Mouse (Mus musculus) liver, embryonic 14.5 days (tissue): ENCODE measurements around the gene Prph. TPM values are rescaled to one million over a fixed set of nuclear protein-coding genes. Genes with fewer than 3 reads are reported as not detected.
A peak's percentile ranks its signal among the peaks of the same experiment; 100 is the strongest.

Experiments
- ATAC-seq: fragments of 200-750 bp; cut with Nextera tagmentation; 2 replicates; pipeline ENCODE4 v1.8.0; 2017; ENCODE audit warnings: moderate number of reproducible peaks, mild to moderate bottlenecking, moderate library complexity; ENCODE audit not compliant: insufficient read depth
- DNase-seq, 3 experiments: peaks; one replicate each; pipeline ENCODE4 v3.0.0-alpha.2; 2012 to 2013; ENCODE audit warnings: low read depth in 3 of 3, low spot score in 3 of 3
- H3K27ac ChIP-seq: fragments of 300-500 bp; sonication (generic); 2 replicates; pipeline ENCODE4 v1.5.1; 2014; ENCODE audit warnings: moderate library complexity, mild to moderate bottlenecking, control low read depth, inconsistent platforms
- H3K27me3 ChIP-seq: fragments of 300-500 bp; sonication (generic); 2 replicates; pipeline ENCODE4 v1.6.1; 2014; ENCODE audit warnings: mild to moderate bottlenecking, low read length, moderate library complexity; ENCODE audit not compliant: control insufficient read depth, insufficient read depth
- H3K36me3 ChIP-seq: fragments of 300-500 bp; sonication (generic); replicated peaks from 2 replicates; pipeline ENCODE4 v1.6.1; 2014; ENCODE audit warnings: low read depth; ENCODE audit not compliant: control insufficient read depth, insufficient read depth
- H3K4me1 ChIP-seq, 2 experiments: fragments of 200-500 bp in 1 of 2; fragments of 300-500 bp in 1 of 2; sonication (generic) in 1 of 2; replicated peaks; 2 replicates each; pipeline ENCODE4 v1.6.1; 2012 to 2014; ENCODE audit warnings: antibody characterized with exemption in 1 of 2, inconsistent platforms in 1 of 2, low read length in 1 of 2; ENCODE audit not compliant: control insufficient read depth in 2 of 2, insufficient read depth in 2 of 2
- H3K4me2 ChIP-seq: fragments of 300-500 bp; sonication (generic); 2 replicates; pipeline ENCODE4 v1.6.1; 2014; ENCODE audit warnings: low read depth, mild to moderate bottlenecking, control low read depth, moderate library complexity
- H3K4me3 ChIP-seq, 2 experiments: fragments of 200-500 bp in 1 of 2; fragments of 300-500 bp in 1 of 2; sonication (generic) in 1 of 2; 2 replicates each; pipeline ENCODE4 v1.5.1; 2012 to 2014; ENCODE audit warnings: low read depth in 2 of 2, low read length in 2 of 2, mild to moderate bottlenecking in 2 of 2, control low read depth in 1 of 2, inconsistent platforms in 1 of 2, moderate library complexity in 1 of 2; ENCODE audit not compliant: insufficient read depth in 1 of 2
- H3K9ac ChIP-seq: fragments of 300-500 bp; sonication (generic); replicated peaks from 2 replicates; pipeline ENCODE4 v1.6.1; 2014; ENCODE audit warnings: mild to moderate bottlenecking, control low read depth, moderate library complexity
- H3K9me3 ChIP-seq: fragments of 300-500 bp; sonication (generic); 2 replicates; pipeline ENCODE4 v1.6.1; 2016; ENCODE audit warnings: low read length, mixed read lengths; ENCODE audit not compliant: control insufficient read depth
- CTCF ChIP-seq: IDR thresholded peaks from 2 replicates; pipeline ENCODE4 v1.5.1; 2016; ENCODE audit warnings: antibody characterized with exemption, low read depth, control low read depth
- EP300 ChIP-seq: IDR thresholded peaks from 2 replicates; pipeline ENCODE4 v1.6.1; 2016; ENCODE audit warnings: antibody characterized with exemption, low read depth
- WGBS: fragments of 180-500 bp; shearing (Covaris S2); extraction: QIAGEN DNeasy Blood & Tissue Kit; methylation state at CpG from one replicate; pipeline ENCODE4 v1.1.7; 2014; ENCODE audit not compliant: insufficient replicate concordance; 5-methylcytosine and 5-hydroxymethylcytosine counted together
- polyA plus RNA-seq, 2 experiments: library from polyadenylated mRNA; depleted of rRNA in 1 of 2; stranded (reverse) in 1 of 2; unstranded in 1 of 2; fragments of >200 nt; fragmentation: Nextera tagmentation in 1 of 2; extraction: Ambion mirVana in 1 of 2; gene quantifications; 2 replicates each; pipeline versions ENCODE4 v1.2.1 to v1.2.3; 2012 to 2014

The Prph gene
- polyA plus RNA-seq, 2 experiments, result 0.53 to 1.2 TPM

DNA sequence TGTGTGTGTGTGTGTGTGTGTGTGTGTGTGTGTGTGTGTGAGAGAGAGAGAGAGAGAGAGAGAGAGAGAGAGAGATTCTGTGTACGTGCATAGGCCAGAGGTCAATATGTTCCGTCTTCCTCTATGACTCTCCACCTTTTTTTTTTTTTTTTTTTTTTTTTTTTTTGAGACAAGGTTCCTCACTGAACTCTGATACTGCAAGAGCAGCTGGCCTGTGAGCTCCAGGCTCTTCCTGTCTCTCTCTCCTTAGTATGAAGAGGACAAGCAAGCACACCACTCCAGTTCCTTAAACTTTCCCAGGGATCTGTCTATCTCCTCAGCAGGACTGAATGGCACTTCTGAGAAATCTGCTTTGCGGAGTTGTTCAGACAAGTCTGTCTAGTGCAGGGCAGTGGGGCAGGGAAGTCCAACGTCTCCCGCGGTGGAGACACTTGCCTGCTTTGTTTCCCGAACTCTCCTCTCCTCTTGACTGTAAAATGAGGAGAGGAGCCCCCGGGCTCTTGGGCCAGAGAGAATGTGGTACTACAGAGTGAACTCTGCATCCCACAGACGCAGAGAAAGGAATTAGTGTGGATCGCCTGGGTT lies 26.0 kb upstream of the Prph start:
- 3% methylated on average over 10 of the region's 10 CpGs for WGBS
- Histone ChIP-seq H3K4me1 (peaks cover 24 to 28% of the 10 kb centered on the region in 2 experiments), H3K27ac (peak overlapping the region; percentile 75), H3K4me3 (peak overlapping the region; percentile 68 to 71), H3K27me3 (no peaks in the 10 kb centered on the region), H3K4me2 (peak overlapping the region; percentile 99), H3K9me3 (no peaks in the 10 kb centered on the region), H3K36me3 (peaks cover 21% of the 10 kb centered on the region), H3K9ac (peak overlapping the region; percentile 79)
- no peak for TF ChIP-seq EP300
- no peak for TF ChIP-seq CTCF
- no peak for ATAC-seq
- DNase-seq, result no peak

DNA sequence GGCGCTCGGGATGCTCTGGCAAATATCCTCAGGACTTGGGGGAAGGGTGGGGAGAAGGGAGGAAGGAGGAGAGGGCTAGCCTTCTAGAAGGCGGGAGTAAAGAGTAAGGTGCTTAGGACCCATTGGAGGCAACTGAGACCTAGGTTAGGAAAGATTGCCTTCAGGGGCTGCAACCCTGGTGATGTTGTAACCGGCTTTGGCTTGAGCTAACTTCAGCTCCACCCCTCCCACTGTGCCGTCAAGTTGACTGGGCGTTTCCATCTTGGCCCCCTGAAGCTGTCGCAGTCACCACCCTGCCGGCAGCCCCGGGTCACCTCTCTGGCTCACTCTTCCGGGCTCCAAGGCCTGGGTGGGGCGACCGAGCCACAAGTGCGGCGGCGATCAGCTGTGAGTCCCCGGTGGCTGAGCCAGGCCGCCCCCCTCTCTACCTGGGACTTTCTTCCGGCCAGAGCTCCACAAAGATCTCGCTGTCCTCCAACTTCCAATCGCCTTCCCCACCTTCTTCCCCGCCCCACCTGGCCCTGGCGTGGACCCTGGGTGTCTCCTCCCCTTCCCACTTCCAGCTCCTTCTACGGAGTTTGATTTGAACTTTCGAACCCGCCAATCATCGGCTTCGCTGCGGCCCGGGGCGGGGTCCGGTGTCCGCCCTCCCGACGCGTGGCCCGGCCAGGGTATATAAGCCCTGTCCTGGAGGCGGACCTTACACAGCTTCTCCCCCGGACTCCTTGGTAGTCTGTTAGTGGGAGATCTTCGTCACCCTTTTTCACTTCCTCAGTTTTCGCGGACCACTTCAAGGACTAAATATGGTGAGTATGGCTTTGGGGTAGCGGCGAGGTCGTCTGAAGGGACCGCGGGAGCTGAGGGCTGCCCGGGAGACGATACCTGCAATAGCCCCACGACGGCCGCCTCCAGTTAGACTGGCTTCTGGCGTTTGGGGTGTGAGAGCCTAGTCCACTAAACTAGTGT lies 25.1 kb upstream of the Prph start, which contains the start of gene Tuba1c:
Gene Tuba1c, plus strand, starts transcription at position 273 of the 966 bp plus-strand sequence.
- DNase-seq (peak; percentile 93 to 94 (median 94)), ATAC-seq (peak; percentile 90)
- Histone ChIP-seq H3K36me3 (peaks cover 27% of the 10 kb centered on the region), H3K9me3 (no peaks in the 10 kb centered on the region), H3K9ac (peak within 1 kb of the TSS; percentile 86), H3K27ac (peak within 1 kb of the TSS; percentile 90), H3K4me2 (peak within 1 kb of the TSS; percentile 99), H3K4me1 (peaks cover 24 to 28% of the 10 kb centered on the region in 2 experiments), H3K27me3 (no peaks in the 10 kb centered on the region), H3K4me3 (peak within 1 kb of the TSS; percentile 71 to 89)
- under 1% methylated on average over 52 of the region's 52 CpGs for whole genome bisulfite sequencing
- TF ChIP-seq CTCF (peak; percentile 32), EP300 (no peak; the same call in none of the 2 replicates)

DNA sequence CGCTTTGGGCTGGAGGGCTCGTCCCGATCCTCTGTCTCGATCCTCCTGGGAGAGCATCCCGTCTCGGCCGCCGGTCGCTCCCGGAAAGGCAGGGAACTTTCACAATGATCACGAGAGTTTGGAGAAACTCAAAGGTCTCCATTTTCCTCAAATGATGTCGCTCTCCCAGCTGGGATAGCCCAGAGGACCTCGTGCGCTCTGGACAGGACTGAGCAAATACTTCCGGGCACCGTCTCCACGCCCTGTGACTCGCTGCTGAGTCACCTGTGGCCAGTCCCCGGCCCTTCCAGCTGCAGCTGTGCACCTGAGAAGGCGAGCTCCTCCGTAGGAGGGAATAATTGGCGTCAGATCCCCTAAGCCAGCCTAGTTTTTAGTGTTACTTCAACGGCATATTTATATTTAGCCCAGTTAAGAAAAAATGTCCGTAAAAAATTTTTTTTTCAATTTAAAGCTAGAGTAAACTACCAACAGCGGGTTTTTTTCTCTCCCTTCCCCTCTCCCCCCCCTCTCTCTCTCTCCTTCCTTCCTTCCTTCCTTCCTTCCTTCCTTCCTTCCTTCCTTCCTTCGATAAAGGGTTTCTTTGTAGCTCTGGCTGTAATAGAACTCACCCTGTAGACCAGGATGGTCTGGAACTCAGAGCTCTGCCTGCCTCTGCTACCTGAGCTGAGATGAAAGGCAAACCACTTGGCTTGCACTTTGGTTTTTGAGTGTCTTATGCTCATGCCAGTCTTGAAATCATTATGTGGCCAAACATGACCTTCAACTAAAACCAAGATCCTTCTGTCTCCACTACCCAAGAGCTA lies 24.2 kb upstream of the Prph start:
- DNase-seq, result peak in 2 of 3 experiments; percentile 57 to 65
- peak; percentile 73 for ATAC-seq
- H3K4me2 ChIP-seq, result peak overlapping the region; percentile 99
- peak overlapping the region; percentile 71 to 89 for H3K4me3 ChIP-seq
- peak overlapping the region; percentile 86 for H3K9ac ChIP-seq
- TF ChIP-seq EP300 (no peak), CTCF (no peak)
- H3K27me3 ChIP-seq, result no peaks in the 10 kb centered on the region
- peaks cover 24 to 28% of the 10 kb centered on the region in 2 experiments for H3K4me1 ChIP-seq
- WGBS, result under 1% methylated on average over 26 of the region's 26 CpGs
- peaks cover 36% of the 10 kb centered on the region for H3K36me3 ChIP-seq
- H3K9me3 ChIP-seq, result no peaks in the 10 kb centered on the region
- H3K27ac ChIP-seq, result peak overlapping the region; percentile 90

DNA sequence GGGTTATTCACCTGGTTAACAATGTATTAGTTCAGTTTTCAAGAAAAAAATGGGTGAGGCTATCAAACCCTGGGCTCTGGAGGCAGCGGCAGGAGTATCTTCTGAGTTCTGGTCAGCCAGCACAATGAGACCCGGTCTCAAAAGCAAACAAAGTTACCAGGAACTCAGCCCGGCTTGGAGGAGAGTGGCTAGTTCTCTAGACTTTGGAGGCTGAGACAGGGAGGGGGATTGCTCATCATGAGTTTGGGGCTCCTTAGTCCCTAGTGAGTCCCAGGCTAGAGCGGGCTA lies 23.6 kb upstream of the Prph start:
- Histone ChIP-seq H3K9ac (peak overlapping the region; percentile 86), H3K36me3 (peaks cover 41% of the 10 kb centered on the region), H3K4me3 (peak overlapping the region; percentile 71 to 89), H3K9me3 (no peaks in the 10 kb centered on the region), H3K4me2 (peak overlapping the region; percentile 99), H3K27me3 (no peaks in the 10 kb centered on the region), H3K27ac (peak overlapping the region; percentile 90), H3K4me1 (peaks cover 24 to 28% of the 10 kb centered on the region in 2 experiments)
- TF ChIP-seq EP300 (no peak), CTCF (no peak)
- ATAC-seq (no peak), DNase-seq (no peak)
- WGBS, result 22% methylated on average over 4 of the region's 4 CpGs
